Mouse (Mus musculus) erythroblast, adult 5-6 weeks (primary cell): Measurements from ENCODE around the gene Shank3. TPM values are rescaled to one million over a fixed set of nuclear protein-coding genes. Genes with fewer than 3 reads are reported as not detected.
A peak's percentile ranks its signal among the peaks of the same experiment; 100 is the strongest.

Experiments used
- ATAC-seq: replicated peaks from 2 replicates; pipeline ENCODE4 v1.8.0; 2016; ENCODE audit warnings: moderate number of reproducible peaks, mild to moderate bottlenecking, moderate TSS enrichment, inconsistent platforms; ENCODE audit not compliant: poor library complexity, low FRiP score, severe bottlenecking
- total RNA-seq, 2 experiments: library from RNA; stranded (forward) in 1 of 2; stranded (reverse) in 1 of 2; fragments of 150-400 nt in 1 of 2; fragments of 200-764, 138-1000 nt in 1 of 2; gene quantifications; 2 replicates each; pipeline versions ENCODE4 v1.2.3 to v1.2.4; 2015 to 2017; ENCODE audit warnings: low replicate concordance in 2 of 2

Shank3 gene
- total RNA-seq, 2 experiments from 2014 or later, result 0.77 to 1.0 TPM

GRCm38 (mm10) chr15:89547824-89548601, 48.6 kb downstream of the Shank3 start:
- ATAC-seq, result no peak

- no peak for ATAC-seq
Observed at GRCm38 (mm10) chr15:89548837-89549236, 49.4 kb downstream of the Shank3 start.

GRCm38 (mm10) chr15:89550506-89550905, 51.1 kb downstream of the Shank3 start:
- no peak for ATAC-seq

- no peak for ATAC-seq
Observed at GRCm38 (mm10) chr15:89551733-89552132, 52.3 kb downstream of the Shank3 start.

GRCm38 (mm10) chr15:89555591-89555990, 56.2 kb downstream of the Shank3 start:
- no peak for ATAC-seq

GRCm38 (mm10) chr15:89556401-89557178, 57.2 kb downstream of the Shank3 start:
- no peak for ATAC-seq

- no peak for ATAC-seq
Observed at GRCm38 (mm10) chr15:89557179-89557995, 58.0 kb downstream of the Shank3 start.

- ATAC-seq, result no peak
Observed at GRCm38 (mm10) chr15:89557996-89558390, 58.6 kb downstream of the Shank3 start.

- ATAC-seq, result no peak
Observed at GRCm38 (mm10) chr15:89559202-89559731, 59.8 kb downstream of the Shank3 start.

GRCm38 (mm10) chr15:89568114-89568513, 68.7 kb downstream of the Shank3 start, which contains the start of gene Acr:
Acr (plus strand) TSS chr15:89568326.
- ATAC-seq, result no peak

- ATAC-seq, result no peak
Observed at GRCm38 (mm10) chr15:89572147-89572546, 72.7 kb downstream of the Shank3 start.

GRCm38 (mm10) chr15:89582494-89582893, 83.1 kb downstream of the Shank3 start:
- no peak for ATAC-seq

GRCm38 (mm10) chr15:89585101-89585500, 85.7 kb downstream of the Shank3 start:
- no peak for ATAC-seq

- ATAC-seq, result no peak
Observed at GRCm38 (mm10) chr15:89585631-89586030, 86.2 kb downstream of the Shank3 start.

GRCm38 (mm10) chr15:89589146-89589545, 89.7 kb downstream of the Shank3 start:
- ATAC-seq, result no peak

GRCm38 (mm10) chr15:89591317-89591716, 91.9 kb downstream of the Shank3 start:
- 0 out of 2 replicates have a peak, but pooled peaks have one; percentile 32 for ATAC-seq

- ATAC-seq, result peak; percentile 71
Observed at GRCm38 (mm10) chr15:89591723-89592455, 92.5 kb downstream of the Shank3 start, which contains the start of gene Rabl2. Rabl2 (minus strand) TSS chr15:89591923.

GRCm38 (mm10) chr15:89592548-89592947, 93.1 kb downstream of the Shank3 start:
- ATAC-seq, result no peak
